Mouse (Mus musculus) embryo, embryonic 10 days (tissue): ENCODE results near the gene Zfp444.
"Not testable (repeated sequence)": the region's sequence is repeated elsewhere in the genome, so short reads cannot be mapped to it uniquely, and the experiment has no call there.

Source experiments
- DNase-seq: peaks from one replicate; pipeline ENCODE4 v3.0.0-alpha.2; 2015; ENCODE audit warnings: low spot score

Zfp444 gene

DNA sequence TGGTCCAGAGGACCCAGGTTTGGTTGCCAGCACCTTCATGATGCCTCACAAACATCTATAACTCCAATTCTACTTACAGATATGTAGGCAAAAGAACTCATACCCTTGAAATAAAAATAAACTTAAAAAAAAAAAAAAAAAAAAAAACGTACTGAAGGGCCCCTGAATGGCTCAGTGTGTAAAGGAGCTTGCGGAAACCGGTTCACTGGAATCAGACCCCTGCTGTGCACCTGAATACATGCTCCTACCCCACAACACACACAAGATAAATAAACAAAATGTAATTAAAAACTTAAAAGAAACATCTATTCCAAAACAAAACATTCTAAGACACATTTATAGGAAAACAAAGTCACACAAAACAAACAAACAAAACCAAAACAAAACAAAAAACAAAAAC, 48.1 kb downstream of the Zfp444 start:
- no peak for DNase-seq

DNA sequence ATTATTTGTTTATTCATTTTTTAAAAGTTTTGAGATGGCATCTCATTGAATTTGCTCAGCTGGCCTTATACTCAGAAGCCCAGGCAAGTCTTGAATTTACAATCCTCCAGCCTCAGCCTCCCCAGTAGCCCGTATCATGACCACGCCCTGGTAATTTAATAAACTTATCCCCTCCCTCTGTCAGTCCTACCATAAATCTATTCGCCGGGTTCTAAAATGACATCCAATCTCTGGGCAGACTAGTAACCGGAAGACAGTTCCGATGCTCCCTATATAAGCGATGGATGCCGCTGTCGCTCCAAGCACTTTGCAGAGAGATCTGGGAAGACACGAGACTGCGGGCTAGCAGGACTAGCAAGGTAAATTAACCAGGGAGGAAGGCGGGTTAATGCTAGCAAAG, 50.0 kb downstream of the Zfp444 start, which contains the start of gene Zscan5b:
Gene Zscan5b, plus strand, starts transcription at position 301 of the 400 bp plus-strand sequence.
- no peak for DNase-seq

DNA sequence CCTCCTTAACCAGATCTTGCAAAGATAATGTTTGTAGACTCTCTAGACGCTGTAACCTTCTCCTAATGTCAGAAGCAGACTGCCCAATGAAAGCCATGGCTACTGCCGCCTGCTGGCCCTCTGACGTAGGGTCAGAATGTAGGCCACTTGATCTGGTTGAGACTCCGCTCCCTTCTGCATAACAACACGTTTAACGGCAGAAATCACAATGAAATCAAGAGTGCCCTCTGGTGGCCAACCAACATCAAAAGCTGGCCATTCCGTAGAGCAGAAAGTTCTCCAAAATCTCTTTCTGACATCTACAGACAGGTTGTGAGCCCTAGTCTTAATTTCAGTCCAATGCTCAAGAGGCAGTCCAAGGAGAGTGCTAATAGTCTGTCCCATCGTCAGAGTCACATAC, 56.5 kb downstream of the Zfp444 start:
- DNase-seq, result not testable (repeated sequence)

DNA sequence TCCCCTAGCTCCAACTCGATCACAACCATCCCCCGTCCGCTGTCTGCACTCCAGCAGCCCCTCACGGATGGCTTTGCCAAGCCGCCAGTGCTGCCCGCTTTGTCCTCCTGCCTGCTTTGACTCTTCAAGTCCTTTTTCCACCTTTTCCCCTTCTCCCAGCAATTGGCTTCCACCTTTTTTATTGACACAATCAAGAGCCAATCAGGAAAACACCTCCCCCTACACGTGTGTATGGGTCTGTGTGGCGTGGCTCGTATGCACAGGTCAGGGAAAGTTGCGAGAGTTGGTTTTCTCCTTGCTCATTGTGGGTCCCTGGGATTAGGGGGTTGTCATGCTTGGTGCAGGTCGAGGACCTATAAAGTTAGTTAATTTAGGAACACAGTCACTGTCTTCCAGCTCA, 67.8 kb downstream of the Zfp444 start:
- no peak for DNase-seq

DNA sequence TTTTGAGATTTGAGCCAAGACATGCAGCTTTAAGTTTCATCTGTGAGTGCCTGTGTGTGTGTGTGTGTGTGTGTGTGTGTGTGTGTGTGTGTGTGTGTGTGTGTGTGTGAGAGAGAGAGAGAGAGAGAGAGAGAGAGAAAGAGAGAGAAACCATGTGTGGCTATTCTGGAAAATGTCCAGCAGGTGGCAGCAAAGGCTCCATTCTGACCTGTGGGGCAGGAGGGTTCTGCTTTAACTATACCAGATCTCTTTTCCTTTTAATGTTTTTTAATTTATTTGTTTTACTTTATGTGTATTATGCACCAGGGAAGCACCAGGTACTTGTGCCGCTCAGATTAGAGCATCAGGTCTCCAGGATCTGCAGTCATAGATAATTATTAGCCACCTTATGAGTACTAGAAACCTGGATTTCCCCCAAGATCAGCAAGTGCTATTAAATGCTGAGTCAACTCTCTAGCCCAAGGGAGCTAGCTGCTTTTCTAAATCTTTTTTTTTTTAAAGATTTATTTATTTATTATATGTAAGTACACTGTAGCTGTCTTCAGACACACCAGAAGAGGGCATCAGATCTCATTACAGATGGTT, 68.9 kb downstream of the Zfp444 start:
- DNase-seq, result peak; percentile 55
